Mouse (Mus musculus) lung, embryonic 16.5 days (tissue): ENCODE measurements around the gene Fbxl18. TPM values are rescaled to one million over a fixed set of nuclear protein-coding genes. Genes with fewer than 3 reads are reported as not detected.
"Not testable (repeated sequence)": the region's sequence is repeated elsewhere in the genome, so short reads cannot be mapped to it uniquely, and the experiment has no call there.

ENCODE experiments used
- ATAC-seq: fragments of 200-750 bp; cut with Nextera tagmentation; 2 replicates; pipeline ENCODE4 v1.8.0; 2017; ENCODE audit warnings: low read depth, mild to moderate bottlenecking, moderate library complexity
- H3K27ac ChIP-seq: fragments of 300-500 bp; sonication (generic); 2 replicates; pipeline ENCODE4 v1.5.1; 2014; ENCODE audit warnings: mild to moderate bottlenecking, control low read depth, low read length
- H3K27me3 ChIP-seq: fragments of 300-500 bp; sonication (generic); 2 replicates; pipeline ENCODE4 v1.6.1; 2014; ENCODE audit warnings: low read depth, low read length, mixed read lengths; ENCODE audit not compliant: control insufficient read depth, insufficient read depth
- H3K36me3 ChIP-seq: fragments of 300-500 bp; sonication (generic); 2 replicates; pipeline ENCODE4 v1.6.1; 2014; ENCODE audit warnings: low read length; ENCODE audit not compliant: control insufficient read depth, insufficient read depth
- H3K4me1 ChIP-seq: fragments of 300-500 bp; sonication (generic); replicated peaks from 2 replicates; pipeline ENCODE4 v1.6.1; 2014; ENCODE audit warnings: low read length, mixed read lengths; ENCODE audit not compliant: control insufficient read depth, insufficient read depth
- H3K4me2 ChIP-seq: fragments of 300-500 bp; sonication (generic); 2 replicates; pipeline ENCODE4 v1.6.1; 2014; ENCODE audit warnings: low read depth, low read length, control low read depth
- H3K4me3 ChIP-seq: fragments of 300-500 bp; sonication (generic); 2 replicates; pipeline ENCODE4 v1.5.1; 2014; ENCODE audit warnings: mild to moderate bottlenecking, low read length, control low read depth
- H3K9ac ChIP-seq: fragments of 300-500 bp; sonication (generic); 2 replicates; pipeline ENCODE4 v1.6.1; 2014; ENCODE audit warnings: low read length, control low read depth
- H3K9me3 ChIP-seq: fragments of 300-500 bp; sonication (generic); 2 replicates; pipeline ENCODE4 v1.6.1; 2016; ENCODE audit warnings: low read length; ENCODE audit not compliant: control insufficient read depth
- WGBS: fragments of 180-500 bp; shearing (Covaris S2); extraction: QIAGEN DNeasy Blood & Tissue Kit; methylation state at CpG from one replicate; pipeline ENCODE4 v1.1.7; 2014; 5-methylcytosine and 5-hydroxymethylcytosine counted together
- polyA plus RNA-seq: library from polyadenylated mRNA; unstranded; fragments of >200 nt; fragmentation: Nextera tagmentation; extraction: Ambion mirVana; gene quantifications from 2 replicates; pipeline ENCODE4 v1.2.1, GENCODE M21; 2015

The Fbxl18 gene
- polyA plus RNA-seq, 1 experiment from 2014 or later = 10.3 TPM

- WGBS = 70% methylated on average over 5 of the region's 5 CpGs
- Histone ChIP-seq H3K36me3 (peaks cover 19% of the 10 kb centered on the region), H3K4me3 (no peak overlapping the region), H3K9ac (no peak overlapping the region), H3K27ac (no peak overlapping the region), H3K4me1 (peaks cover 11% of the 10 kb centered on the region), H3K4me2 (no peak overlapping the region), H3K27me3 (no peaks in the 10 kb centered on the region), H3K9me3 (no peaks in the 10 kb centered on the region)
- ATAC-seq = no peak
These were observed 1.5 kb upstream of the Fbxl18 start for GRCm38 (mm10) chr5:142896713-142897112.

- no peaks in the 10 kb centered on the region for H3K9me3 ChIP-seq
- 60% methylated on average over 10 of the region's 10 CpGs for WGBS
- peak overlapping the region; percentile 68 for H3K4me2 ChIP-seq
- H3K9ac ChIP-seq = no peak overlapping the region
- H3K4me1 ChIP-seq = peaks cover 11% of the 10 kb centered on the region
- no peaks in the 10 kb centered on the region for H3K27me3 ChIP-seq
- ATAC-seq = no peak
- no peak overlapping the region for H3K4me3 ChIP-seq
- H3K27ac ChIP-seq = 0 out of 2 replicates have a peak overlapping the region, but pooled peaks have one; percentile 7
- H3K36me3 ChIP-seq = peaks cover 15% of the 10 kb centered on the region
These were observed 971 bp upstream of the Fbxl18 start for GRCm38 (mm10) chr5:142896192-142896591.

GRCm38 (mm10) chr5:142891396-142891795 lies 3.8 kb downstream of the Fbxl18 start:
- Histone ChIP-seq H3K36me3 (peaks cover 8% of the 10 kb centered on the region; the same call in 1 of the 2 replicates), H3K4me1 (peaks cover 11% of the 10 kb centered on the region), H3K9me3 (no peaks in the 10 kb centered on the region), H3K4me2 (no peak overlapping the region), H3K27me3 (no peaks in the 10 kb centered on the region), H3K27ac (no peak overlapping the region), H3K4me3 (no peak overlapping the region), H3K9ac (no peak overlapping the region)
- ATAC-seq = no peak
- WGBS = 77% methylated on average over 6 of the region's 6 CpGs

GRCm38 (mm10) chr5:142887533-142887932 lies 7.7 kb downstream of the Fbxl18 start:
- peaks cover 25% of the 10 kb centered on the region for H3K36me3 ChIP-seq
- H3K4me3 ChIP-seq, H3K4me1 ChIP-seq, H3K27me3 ChIP-seq, ATAC-seq, H3K27ac ChIP-seq, H3K9ac ChIP-seq, H3K9me3 ChIP-seq, H3K4me2 ChIP-seq: not testable (repeated sequence)
- 87% methylated on average over 3 of the region's 3 CpGs for WGBS

- Histone ChIP-seq H3K27ac (no peak overlapping the region), H3K9me3 (no peaks in the 10 kb centered on the region), H3K36me3 (peaks cover 25% of the 10 kb centered on the region), H3K27me3 (no peaks in the 10 kb centered on the region), H3K4me1 (no peaks in the 10 kb centered on the region), H3K4me3 (no peak overlapping the region), H3K9ac (no peak overlapping the region), H3K4me2 (no peak overlapping the region)
- no peak for ATAC-seq
- WGBS = 92% methylated on average over 20 of the region's 20 CpGs
These were observed 8.5 kb downstream of the Fbxl18 start for GRCm38 (mm10) chr5:142886761-142887160.

GRCm38 (mm10) chr5:142886181-142886580 lies 9.0 kb downstream of the Fbxl18 start:
- ATAC-seq = no peak
- Histone ChIP-seq H3K27ac (no peak overlapping the region), H3K4me1 (no peaks in the 10 kb centered on the region; the same call in 1 of the 2 replicates), H3K4me2 (no peak overlapping the region), H3K9ac (no peak overlapping the region), H3K4me3 (no peak overlapping the region), H3K9me3 (no peaks in the 10 kb centered on the region), H3K36me3 (peaks cover 25% of the 10 kb centered on the region), H3K27me3 (no peaks in the 10 kb centered on the region)
- 93% methylated on average over 19 of the region's 19 CpGs for WGBS

- peaks cover 25% of the 10 kb centered on the region for H3K36me3 ChIP-seq
These were observed 12.8 kb downstream of the Fbxl18 start for GRCm38 (mm10) chr5:142882471-142882870.

GRCm38 (mm10) chr5:142881936-142882335 lies 13.3 kb downstream of the Fbxl18 start:
- Histone ChIP-seq H3K36me3 (peaks cover 22% of the 10 kb centered on the region), H3K4me2 (peak overlapping the region; percentile 9; the same call in 1 of the 2 replicates), H3K9me3 (no peaks in the 10 kb centered on the region), H3K4me1 (peaks cover 10% of the 10 kb centered on the region), H3K27me3 (no peaks in the 10 kb centered on the region), H3K9ac (no peak overlapping the region; the same call in 1 of the 2 replicates), H3K27ac (peak overlapping the region; percentile 45), H3K4me3 (no peak overlapping the region)
- no peak for ATAC-seq
- WGBS = 61% methylated on average over 8 of the region's 8 CpGs

More at GRCm38 (mm10) chr5:142882471-142882870, 12.8 kb downstream of the Fbxl18 start:
- WGBS = 86% methylated on average over 11 of the region's 11 CpGs
- Histone ChIP-seq H3K9me3 (no peaks in the 10 kb centered on the region), H3K27ac (no peak overlapping the region), H3K4me2 (no peak overlapping the region), H3K4me1 (peaks cover 5% of the 10 kb centered on the region; the same call in 1 of the 2 replicates), H3K9ac (no peak overlapping the region), H3K27me3 (no peaks in the 10 kb centered on the region), H3K4me3 (no peak overlapping the region)
- ATAC-seq = no peak

GRCm38 (mm10) chr5:142880806-142881516 lies 14.3 kb downstream of the Fbxl18 start:
- Histone ChIP-seq H3K36me3 (peaks cover 14% of the 10 kb centered on the region), H3K4me2 (no peak overlapping the region), H3K9ac (no peak overlapping the region), H3K27me3 (no peaks in the 10 kb centered on the region), H3K27ac (peak overlapping the region; percentile 45), H3K4me1 (peaks cover 11% of the 10 kb centered on the region), H3K9me3 (no peaks in the 10 kb centered on the region), H3K4me3 (no peak overlapping the region)
- ATAC-seq = peak; percentile 37
- 33% methylated on average over 13 of the region's 13 CpGs for WGBS
